Mouse (Mus musculus) CH12.LX (cell line): ENCODE measurements around the gene Mtfp1.

Experiments used
- E2F4 ChIP-seq: IDR thresholded peaks from 2 replicates; pipeline ENCODE4 v1.6.1; 2011; ENCODE audit warnings: low read depth, low read length, improper control_type of control experiment; ENCODE audit not compliant: insufficient replicate concordance
- ELF1 ChIP-seq: IDR thresholded peaks from 2 replicates; pipeline ENCODE4 v1.6.1; 2014; ENCODE audit warnings: low read depth, mild to moderate bottlenecking, inconsistent platforms, low read length, improper control_type of control experiment
- EP300 ChIP-seq: IDR thresholded peaks from 2 replicates; pipeline ENCODE4 v1.6.1; 2011; ENCODE audit warnings: low read length, improper control_type of control experiment
- ETS1 ChIP-seq: conservative IDR thresholded peaks from 2 replicates; pipeline ENCODE4 v1.6.1; 2012; ENCODE audit warnings: low read depth, mild to moderate bottlenecking, inconsistent platforms, low read length, improper control_type of control experiment, moderate library complexity
- GABPA ChIP-seq: IDR thresholded peaks from 2 replicates; pipeline ENCODE4 v1.6.1; 2012; ENCODE audit warnings: low read depth, low read length, improper control_type of control experiment, inconsistent platforms; ENCODE audit not compliant: insufficient replicate concordance
- JUND ChIP-seq: conservative IDR thresholded peaks from 2 replicates; pipeline ENCODE4 v1.6.1; 2011; ENCODE audit warnings: low read depth, low read length, improper control_type of control experiment
- MAFK ChIP-seq: IDR thresholded peaks from 2 replicates; pipeline ENCODE4 v1.6.1; 2011; ENCODE audit warnings: low read length, improper control_type of control experiment; ENCODE audit not compliant: insufficient replicate concordance
- MYC ChIP-seq: IDR thresholded peaks from 2 replicates; pipeline ENCODE4 v1.6.1; 2011; ENCODE audit warnings: low read depth, mild to moderate bottlenecking, improper control_type of control experiment, low read length
- NELFE ChIP-seq: IDR thresholded peaks from 2 replicates; pipeline ENCODE4 v1.6.1; 2011; ENCODE audit warnings: low read depth, low read length, improper control_type of control experiment
- NRF1 ChIP-seq: IDR thresholded peaks from 2 replicates; pipeline ENCODE4 v1.6.1; 2014; ENCODE audit warnings: low read depth, mild to moderate bottlenecking, inconsistent platforms, low read length, improper control_type of control experiment, moderate library complexity
- POLR2A ChIP-seq: IDR thresholded peaks from 2 replicates; pipeline ENCODE4 v1.6.1; 2011; ENCODE audit warnings: low read depth, mild to moderate bottlenecking, improper control_type of control experiment, low read length
- RAD21 ChIP-seq: IDR thresholded peaks from 2 replicates; pipeline ENCODE4 v1.6.1; 2011; ENCODE audit warnings: low read depth, mild to moderate bottlenecking, low read length, improper control_type of control experiment, moderate library complexity
- SIN3A ChIP-seq: IDR thresholded peaks from 2 replicates; pipeline ENCODE4 v1.6.1; 2012; ENCODE audit warnings: low read length, improper control_type of control experiment, inconsistent platforms

- no peak for TF ChIP-seq SIN3A
- no peak for TF ChIP-seq POLR2A
- TF ChIP-seq NELFE, result no peak
- TF ChIP-seq GABPA, result no peak
- TF ChIP-seq MAFK, result no peak
- no peak for TF ChIP-seq ELF1
- TF ChIP-seq JUND, result no peak
- TF ChIP-seq NRF1, result no peak
- no peak for TF ChIP-seq RAD21
- no peak for TF ChIP-seq E2F4
- TF ChIP-seq EP300, result no peak
- TF ChIP-seq ETS1, result no peak
- no peak for TF ChIP-seq MYC
These were observed 9.7 kb upstream of the Mtfp1 start for GRCm38 (mm10) chr11:4104989-4105388.
